Mouse (Mus musculus) midbrain, postnatal 0 days (tissue): ENCODE results near the gene Bbs10. TPM values are rescaled to one million over a fixed set of nuclear protein-coding genes. Genes with fewer than 3 reads are reported as not detected.
A peak's percentile ranks its signal among the peaks of the same experiment; 100 is the strongest.

Experiments used
- ATAC-seq: fragments of 200-750 bp; cut with Nextera tagmentation; 2 replicates; pipeline ENCODE4 v1.8.0; 2017; ENCODE audit warnings: moderate number of reproducible peaks, mild to moderate bottlenecking, moderate TSS enrichment, moderate library complexity; ENCODE audit not compliant: low FRiP score
- DNase-seq: peaks from one replicate; pipeline ENCODE4 v3.0.0-alpha.2; 2015; ENCODE audit warnings: low spot score
- H3K27ac ChIP-seq: fragments of 300-500 bp; sonication (generic); 2 replicates; pipeline ENCODE4 v1.5.1; 2014; ENCODE audit warnings: low read depth, mild to moderate bottlenecking, low read length, mixed read lengths
- H3K27me3 ChIP-seq: fragments of 300-500 bp; sonication (generic); 2 replicates; pipeline ENCODE4 v1.6.1; 2014; ENCODE audit warnings: low read length, control low read depth, mixed read lengths; ENCODE audit not compliant: insufficient read depth
- H3K36me3 ChIP-seq: fragments of 300-500 bp; sonication (generic); 2 replicates; pipeline ENCODE4 v1.6.1; 2014; ENCODE audit warnings: low read length, control low read depth, mixed read lengths; ENCODE audit not compliant: insufficient read depth
- H3K4me1 ChIP-seq: fragments of 300-500 bp; sonication (generic); 2 replicates; pipeline ENCODE4 v1.6.1; 2014; ENCODE audit warnings: mild to moderate bottlenecking, control low read depth, antibody characterized with exemption, low read length, mixed read lengths; ENCODE audit not compliant: insufficient read depth
- H3K4me2 ChIP-seq: fragments of 300-500 bp; sonication (generic); 2 replicates; pipeline ENCODE4 v1.6.1; 2014; ENCODE audit warnings: low read depth, mild to moderate bottlenecking, low read length, mixed read lengths; ENCODE audit not compliant: poor library complexity, severe bottlenecking
- H3K4me3 ChIP-seq: fragments of 300-500 bp; sonication (generic); 2 replicates; pipeline ENCODE4 v1.5.1; 2014; ENCODE audit warnings: low read depth, mild to moderate bottlenecking, low read length, moderate library complexity
- H3K9ac ChIP-seq: fragments of 300-500 bp; sonication (generic); replicated peaks from 2 replicates; pipeline ENCODE4 v1.6.1; 2014; ENCODE audit warnings: mild to moderate bottlenecking, low read length, moderate library complexity, mixed read lengths; ENCODE audit not compliant: poor library complexity, severe bottlenecking
- H3K9me3 ChIP-seq: fragments of 300-500 bp; sonication (generic); 2 replicates; pipeline ENCODE4 v1.6.1; 2016; ENCODE audit warnings: low read length, control low read depth
- CTCF ChIP-seq: IDR thresholded peaks from 2 replicates; pipeline ENCODE4 v1.5.1; 2016; ENCODE audit warnings: antibody characterized with exemption, mild to moderate bottlenecking
- WGBS: fragments of 180-500 bp; shearing (Covaris S2); extraction: QIAGEN DNeasy Blood & Tissue Kit; methylation state at CpG from one replicate; pipeline ENCODE4 v1.1.7; 2014; 5-methylcytosine and 5-hydroxymethylcytosine counted together
- polyA plus RNA-seq: library from polyadenylated mRNA; unstranded; fragments of >200 nt; fragmentation: Nextera tagmentation; extraction: Ambion mirVana; gene quantifications from 2 replicates; pipeline ENCODE4 v1.2.1, GENCODE M21; 2015
- total RNA-seq: library from RNA; depleted of rRNA; stranded (reverse); fragments of >200 nt; gene quantifications from 2 replicates; pipeline ENCODE4 v1.2.3, GENCODE M21; 2014

Bbs10 gene
- total and polyA plus RNA-seq, 2 experiments from 2014 or later = 1.5 to 6.0 TPM

- WGBS = 91% methylated on average over 3 of the region's 3 CpGs
- no peak for TF ChIP-seq CTCF
- Histone ChIP-seq H3K9ac (no peak overlapping the region), H3K4me3 (no peak overlapping the region), H3K4me1 (no peaks in the 10 kb centered on the region), H3K4me2 (no peak overlapping the region), H3K9me3 (no peaks in the 10 kb centered on the region), H3K36me3 (no peaks in the 10 kb centered on the region), H3K27me3 (no peaks in the 10 kb centered on the region), H3K27ac (no peak overlapping the region)
- DNase-seq (no peak), ATAC-seq (no peak)
These were observed 17.5 kb downstream of the Bbs10 start for GRCm38 (mm10) chr10:111315940-111316339.

- 23% methylated on average over 3 of the region's 3 CpGs for WGBS
- H3K4me2 ChIP-seq = no peak overlapping the region
- no peak overlapping the region for H3K9ac ChIP-seq
- ATAC-seq = peak; percentile 90
- no peaks in the 10 kb centered on the region for H3K9me3 ChIP-seq
- no peaks in the 10 kb centered on the region for H3K27me3 ChIP-seq
- no peaks in the 10 kb centered on the region for H3K4me1 ChIP-seq
- H3K36me3 ChIP-seq = no peaks in the 10 kb centered on the region
- DNase-seq = peak; percentile 74
- no peak overlapping the region for H3K4me3 ChIP-seq
- H3K27ac ChIP-seq = peak overlapping the region; percentile 34; the same call in 1 of the 2 replicates
- peak; percentile 61 for TF ChIP-seq CTCF
These were observed 19.5 kb downstream of the Bbs10 start for GRCm38 (mm10) chr10:111318021-111318420.

- Histone ChIP-seq H3K36me3 (no peaks in the 10 kb centered on the region), H3K9ac (no peak overlapping the region), H3K27me3 (no peaks in the 10 kb centered on the region), H3K4me2 (no peak overlapping the region), H3K9me3 (no peaks in the 10 kb centered on the region), H3K27ac (no peak overlapping the region), H3K4me1 (no peaks in the 10 kb centered on the region), H3K4me3 (no peak overlapping the region)
- WGBS = 87% methylated on average over 9 of the region's 9 CpGs
- ATAC-seq (no peak), DNase-seq (no peak)
- no peak for TF ChIP-seq CTCF
These were observed 20.5 kb downstream of the Bbs10 start for GRCm38 (mm10) chr10:111318805-111319500.

GRCm38 (mm10) chr10:111320579-111320978 is 22.1 kb downstream of the Bbs10 start:
- H3K9ac ChIP-seq = no peak overlapping the region
- H3K27ac ChIP-seq = no peak overlapping the region
- H3K4me3 ChIP-seq = no peak overlapping the region
- ATAC-seq = no peak
- no peak for TF ChIP-seq CTCF
- H3K4me2 ChIP-seq = no peak overlapping the region
- H3K36me3 ChIP-seq = no peaks in the 10 kb centered on the region
- H3K4me1 ChIP-seq = no peaks in the 10 kb centered on the region
- no peak for DNase-seq
- no peaks in the 10 kb centered on the region for H3K9me3 ChIP-seq
- H3K27me3 ChIP-seq = no peaks in the 10 kb centered on the region

GRCm38 (mm10) chr10:111327957-111328356 is 29.5 kb downstream of the Bbs10 start:
- WGBS = 80% methylated on average over 4 of the region's 4 CpGs
- H3K27ac ChIP-seq = no peak overlapping the region
- no peaks in the 10 kb centered on the region for H3K36me3 ChIP-seq
- H3K4me2 ChIP-seq = no peak overlapping the region
- H3K4me1 ChIP-seq = no peaks in the 10 kb centered on the region
- no peaks in the 10 kb centered on the region for H3K27me3 ChIP-seq
- no peak for TF ChIP-seq CTCF
- no peak overlapping the region for H3K4me3 ChIP-seq
- DNase-seq (no peak), ATAC-seq (no peak)
- no peak overlapping the region for H3K9ac ChIP-seq
- H3K9me3 ChIP-seq = no peaks in the 10 kb centered on the region

GRCm38 (mm10) chr10:111329326-111329725 is 30.8 kb downstream of the Bbs10 start:
- WGBS = 77% methylated on average over 5 of the region's 5 CpGs
- no peak overlapping the region for H3K4me3 ChIP-seq
- no peaks in the 10 kb centered on the region for H3K4me1 ChIP-seq
- no peaks in the 10 kb centered on the region for H3K36me3 ChIP-seq
- DNase-seq (peak; percentile 19), ATAC-seq (no peak)
- TF ChIP-seq CTCF = no peak
- H3K27ac ChIP-seq = no peak overlapping the region
- H3K27me3 ChIP-seq = no peaks in the 10 kb centered on the region
- no peak overlapping the region for H3K9ac ChIP-seq
- H3K4me2 ChIP-seq = no peak overlapping the region
- H3K9me3 ChIP-seq = no peaks in the 10 kb centered on the region
